Mouse (Mus musculus) spleen, adult 2 months (tissue): Measurements from ENCODE around the gene Fnbp1l.

Experiments
- CTCF ChIP-seq: fragments of 200-500 bp; IDR thresholded peaks from 2 replicates; pipeline ENCODE4 v1.5.1; 2011; ENCODE audit warnings: mild to moderate bottlenecking, inconsistent platforms; ENCODE audit not compliant: insufficient read depth, insufficient read length, insufficient replicate concordance; ENCODE audit errors: extremely low read depth
- POLR2A ChIP-seq: fragments of 200-500 bp; IDR thresholded peaks from 2 replicates; pipeline ENCODE4 v1.6.1; 2011; ENCODE audit warnings: low read depth, low read length, inconsistent platforms

DNA sequence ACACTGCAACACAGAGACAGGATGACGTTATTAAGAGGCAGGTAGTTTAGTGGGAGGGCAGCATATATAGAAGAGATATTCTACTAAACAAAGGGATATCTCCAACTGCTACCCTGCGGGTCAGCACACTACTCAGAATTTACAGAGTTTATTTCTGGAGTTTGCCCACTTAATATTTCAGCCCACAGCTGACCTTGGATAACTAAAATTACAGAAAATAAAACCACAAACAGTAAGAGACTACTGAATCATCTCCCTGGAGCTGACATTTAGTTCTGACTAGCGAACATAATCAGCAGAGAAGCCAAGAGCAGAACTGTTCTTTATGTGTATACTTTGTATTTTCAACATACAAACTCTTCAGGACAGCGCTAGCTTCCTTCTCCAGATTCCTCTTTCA is 20.2 kb downstream of the Fnbp1l start:
- TF ChIP-seq CTCF (no peak), POLR2A (no peak)
